Mouse (Mus musculus) left cerebral cortex, adult 18-20 months (tissue): ENCODE data around the gene Heatr5a. TPM values are rescaled to one million over a fixed set of nuclear protein-coding genes. Genes with fewer than 3 reads are reported as not detected.

Source experiments
- total RNA-seq, 2 experiments: library from RNA; stranded (reverse); gene quantifications; 2 replicates each; pipeline ENCODE4 v1.2.3; 2021

Gene Heatr5a
- total RNA-seq, 2 experiments from 2014 or later, result 7.6 to 7.8 TPM

Other genes with a start within 250 kb of the Heatr5a start
- 10 to 100 TPM; 79.9 to 82.6 TPM for gene Hectd1, start 141.8 kb downstream of the Heatr5a start, total RNA-seq
- gene Dtd2, start 35.2 kb upstream of the Heatr5a start, total RNA-seq, result 10 to 100 TPM in 1 of 2 experiments, 1 to 10 TPM in 1; 8.9 to 12.1 TPM
- not detected for gene Gpr33, start 56.7 kb upstream of the Heatr5a start, total RNA-seq
- gene Nubpl, start 126.4 kb upstream of the Heatr5a start, total RNA-seq, result 1 to 10 TPM; 4.5 to 4.6 TPM